Mouse (Mus musculus) intestine, embryonic 16.5 days (tissue): ENCODE measurements around the gene Slc9a9. TPM values are rescaled to one million over a fixed set of nuclear protein-coding genes. Genes with fewer than 3 reads are reported as not detected.

Experiments
- ATAC-seq: fragments of 200-750 bp; cut with Nextera tagmentation; 2 replicates; pipeline ENCODE4 v1.8.0; 2017; ENCODE audit warnings: moderate TSS enrichment, moderate library complexity
- H3K27ac ChIP-seq: fragments of 300-500 bp; sonication (generic); 2 replicates; pipeline ENCODE4 v1.5.1; 2014; ENCODE audit warnings: mild to moderate bottlenecking, low read length
- H3K27me3 ChIP-seq: fragments of 300-500 bp; sonication (generic); replicated peaks from 2 replicates; pipeline ENCODE4 v1.6.1; 2014; ENCODE audit warnings: low read length, control low read depth, mixed read lengths; ENCODE audit not compliant: control insufficient read depth, insufficient read depth
- H3K36me3 ChIP-seq: fragments of 300-500 bp; sonication (generic); 2 replicates; pipeline ENCODE4 v1.6.1; 2014; ENCODE audit warnings: low read length, control low read depth; ENCODE audit not compliant: control insufficient read depth, insufficient read depth
- H3K4me1 ChIP-seq: fragments of 300-500 bp; sonication (generic); 2 replicates; pipeline ENCODE4 v1.6.1; 2014; ENCODE audit warnings: low read length, control low read depth, mixed read lengths; ENCODE audit not compliant: control insufficient read depth, insufficient read depth
- H3K4me2 ChIP-seq: fragments of 300-500 bp; sonication (generic); 2 replicates; pipeline ENCODE4 v1.6.1; 2014; ENCODE audit warnings: low read depth, low read length, control low read depth
- H3K4me3 ChIP-seq: fragments of 300-500 bp; sonication (generic); 2 replicates; pipeline ENCODE4 v1.5.1; 2014; ENCODE audit warnings: mild to moderate bottlenecking, low read length
- H3K9ac ChIP-seq: fragments of 300-500 bp; sonication (generic); 2 replicates; pipeline ENCODE4 v1.6.1; 2014; ENCODE audit warnings: low read depth, low read length
- H3K9me3 ChIP-seq: fragments of 300-500 bp; sonication (generic); 2 replicates; pipeline ENCODE4 v1.6.1; 2016; ENCODE audit warnings: low read length, control low read depth; ENCODE audit not compliant: control insufficient read depth
- WGBS: fragments of 180-500 bp; shearing (Covaris S2); extraction: QIAGEN DNeasy Blood & Tissue Kit; methylation state at CpG from one replicate; pipeline ENCODE4 v1.1.7; 2014; 5-methylcytosine and 5-hydroxymethylcytosine counted together
- polyA plus RNA-seq: library from polyadenylated mRNA; unstranded; fragments of >200 nt; fragmentation: Nextera tagmentation; extraction: Ambion mirVana; gene quantifications from 2 replicates; pipeline ENCODE4 v1.2.1, GENCODE M21; 2015

The Slc9a9 gene
- polyA plus RNA-seq, 1 experiment from 2014 or later = 2.3 TPM

DNA sequence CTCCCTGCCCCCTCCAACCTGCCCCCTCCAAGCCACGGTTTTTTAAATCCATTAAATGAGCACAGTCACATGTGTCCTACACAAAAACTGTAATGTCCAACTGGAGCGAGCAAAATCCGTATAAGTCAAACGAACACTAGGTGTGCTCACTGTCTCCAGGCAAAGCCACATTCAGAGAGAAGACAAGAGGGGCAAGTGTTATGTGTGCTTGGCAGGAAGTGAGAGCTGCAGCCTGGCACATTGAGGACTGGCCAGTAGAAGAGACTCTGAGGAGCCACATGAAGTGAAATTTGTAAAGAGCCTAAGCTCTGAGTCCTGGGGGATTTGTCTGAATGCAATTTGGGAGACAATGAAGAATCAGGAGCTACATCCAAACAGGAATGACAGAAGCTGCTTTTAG is 481.3 kb downstream of the Slc9a9 start:
- H3K9me3 ChIP-seq = no peaks in the 10 kb centered on the region
- H3K4me2 ChIP-seq = no peak overlapping the region
- WGBS = 71% methylated on average over 4 of the region's 4 CpGs
- H3K27ac ChIP-seq = no peak overlapping the region
- no peaks in the 10 kb centered on the region for H3K27me3 ChIP-seq
- H3K4me3 ChIP-seq = no peak overlapping the region
- ATAC-seq = no peak
- H3K4me1 ChIP-seq = no peaks in the 10 kb centered on the region
- H3K9ac ChIP-seq = no peak overlapping the region
- H3K36me3 ChIP-seq = no peaks in the 10 kb centered on the region

DNA sequence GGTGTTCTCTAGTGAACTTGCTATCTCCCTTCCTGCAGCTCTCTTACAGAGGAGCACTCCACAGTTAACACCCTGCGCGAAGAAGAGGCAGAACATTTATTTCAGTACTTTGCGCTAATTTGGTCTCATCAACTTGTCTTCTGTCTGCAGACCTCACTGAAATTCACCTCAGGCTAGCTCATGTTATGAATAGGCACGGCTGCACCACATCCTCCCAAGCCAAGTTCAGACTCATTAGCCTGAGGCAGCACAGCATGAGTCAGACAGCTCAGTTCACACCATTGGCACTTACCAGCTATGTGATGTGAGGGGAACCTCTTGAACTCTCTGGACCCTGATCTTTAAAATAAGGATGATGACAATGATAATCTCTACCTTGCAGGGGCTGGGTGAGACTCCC is 482.0 kb downstream of the Slc9a9 start:
- H3K9ac ChIP-seq = no peak overlapping the region
- no peak overlapping the region for H3K4me2 ChIP-seq
- H3K4me3 ChIP-seq = no peak overlapping the region
- no peaks in the 10 kb centered on the region for H3K27me3 ChIP-seq
- no peak for ATAC-seq
- no peaks in the 10 kb centered on the region for H3K4me1 ChIP-seq
- 71% methylated on average over 4 of the region's 4 CpGs for WGBS
- H3K27ac ChIP-seq = no peak overlapping the region
- no peaks in the 10 kb centered on the region for H3K36me3 ChIP-seq
- no peaks in the 10 kb centered on the region for H3K9me3 ChIP-seq

DNA sequence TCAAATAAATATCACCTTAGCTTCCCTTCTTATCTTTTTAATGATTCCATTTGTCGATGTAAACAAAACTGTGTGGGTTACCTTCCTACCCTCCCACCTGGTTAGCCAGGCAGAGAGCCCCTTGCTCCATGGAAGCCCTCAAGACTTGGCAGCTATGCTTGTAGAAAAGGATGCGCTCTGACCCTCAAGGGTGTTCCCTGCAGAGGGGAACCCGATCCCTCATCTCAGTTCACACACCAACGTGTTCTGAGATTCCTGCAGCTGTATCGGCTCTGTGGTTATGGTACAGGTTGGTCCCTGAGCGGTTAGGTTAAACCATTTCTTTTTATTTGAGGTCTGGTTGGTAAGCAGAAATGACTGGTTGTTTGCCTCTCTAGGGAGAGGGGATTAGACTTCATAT is 484.3 kb downstream of the Slc9a9 start:
- Histone ChIP-seq H3K4me2 (no peak overlapping the region), H3K4me1 (no peaks in the 10 kb centered on the region), H3K27me3 (no peaks in the 10 kb centered on the region), H3K9me3 (no peaks in the 10 kb centered on the region), H3K27ac (no peak overlapping the region), H3K4me3 (no peak overlapping the region), H3K36me3 (no peaks in the 10 kb centered on the region), H3K9ac (no peak overlapping the region)
- ATAC-seq = no peak
- WGBS = 73% methylated on average over 6 of the region's 6 CpGs

DNA sequence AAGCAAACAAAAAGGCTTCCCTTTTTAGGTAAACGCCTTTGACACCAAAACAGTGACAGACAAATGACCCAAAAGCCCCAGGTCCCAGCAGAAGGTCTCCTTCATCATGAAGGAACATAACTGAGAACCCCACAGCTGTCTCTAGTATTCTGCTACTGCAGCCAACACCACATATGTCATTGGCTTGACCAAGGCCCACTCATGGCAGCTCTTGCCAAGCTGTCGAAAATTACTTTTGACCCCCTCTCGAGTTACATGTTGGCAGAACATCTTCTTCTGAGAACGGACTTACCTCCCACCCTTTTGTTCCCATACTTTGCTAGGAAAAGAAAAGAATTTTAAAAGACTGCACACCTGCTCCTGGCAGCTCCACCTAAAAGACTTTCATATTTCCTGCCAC is 488.2 kb downstream of the Slc9a9 start:
- H3K9me3 ChIP-seq = no peaks in the 10 kb centered on the region
- H3K4me2 ChIP-seq = no peak overlapping the region
- ATAC-seq = no peak
- no peak overlapping the region for H3K27ac ChIP-seq
- H3K9ac ChIP-seq = no peak overlapping the region
- H3K36me3 ChIP-seq = no peaks in the 10 kb centered on the region
- no peaks in the 10 kb centered on the region for H3K27me3 ChIP-seq
- no peak overlapping the region for H3K4me3 ChIP-seq
- 65% methylated on average over 4 of the region's 4 CpGs for WGBS
- no peaks in the 10 kb centered on the region for H3K4me1 ChIP-seq

DNA sequence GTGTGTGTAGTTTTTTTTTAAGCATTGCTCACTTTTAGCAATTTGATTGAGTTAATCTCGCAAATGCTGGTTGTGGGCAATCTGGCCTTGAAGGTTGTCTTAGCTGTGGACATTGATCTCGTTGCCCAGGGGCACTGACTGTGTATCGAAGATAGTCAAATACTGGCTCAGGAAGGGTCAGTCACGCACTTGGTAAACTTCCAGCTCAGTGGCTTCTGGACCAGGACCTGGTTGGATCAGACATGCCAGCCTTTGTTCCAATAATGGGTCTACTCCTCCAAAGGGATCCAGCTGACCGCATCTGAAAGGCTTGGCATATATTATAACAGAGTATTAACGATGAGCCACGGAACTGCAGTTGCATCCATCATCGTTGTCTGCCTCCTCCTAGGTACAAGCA is 489.2 kb downstream of the Slc9a9 start:
- no peak for ATAC-seq
- H3K4me3 ChIP-seq = no peak overlapping the region
- H3K27ac ChIP-seq = no peak overlapping the region
- no peaks in the 10 kb centered on the region for H3K4me1 ChIP-seq
- no peaks in the 10 kb centered on the region for H3K9me3 ChIP-seq
- no peaks in the 10 kb centered on the region for H3K27me3 ChIP-seq
- 85% methylated on average over 8 of the region's 8 CpGs for WGBS
- H3K4me2 ChIP-seq = no peak overlapping the region
- no peak overlapping the region for H3K9ac ChIP-seq
- H3K36me3 ChIP-seq = no peaks in the 10 kb centered on the region

DNA sequence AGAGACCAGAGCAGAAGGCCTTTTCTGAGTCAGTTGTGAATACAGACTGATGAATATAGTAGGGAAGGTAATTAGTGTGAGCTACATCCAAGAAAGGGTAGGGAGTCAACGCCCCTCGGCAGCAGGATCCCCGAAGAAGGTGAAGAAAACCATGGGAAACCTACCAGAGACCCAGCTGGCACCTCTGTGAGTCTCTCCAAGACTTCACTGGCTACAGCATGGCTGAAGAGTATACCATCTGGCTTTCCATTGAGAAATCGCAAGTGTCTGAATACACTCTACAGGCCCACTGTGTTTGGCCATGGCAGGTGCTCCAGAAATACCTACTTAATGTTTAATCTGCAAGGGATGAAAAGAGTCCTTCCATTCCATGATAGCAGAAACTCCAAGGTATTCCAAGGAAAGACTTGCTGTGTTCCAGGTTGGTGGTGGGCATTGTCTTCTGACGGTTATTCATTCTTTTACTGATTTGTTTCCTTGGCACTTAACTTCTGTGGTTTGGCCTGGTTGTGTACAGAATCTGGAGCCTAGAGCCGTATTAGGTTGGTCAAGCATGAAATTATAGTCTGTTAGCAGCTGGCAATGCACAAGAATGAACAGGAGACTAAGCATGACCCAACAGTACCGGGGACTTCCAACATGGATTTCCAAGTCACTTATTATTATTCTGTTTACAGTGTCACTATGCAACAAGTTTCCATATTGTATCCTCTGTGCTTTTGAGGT is 491.0 kb downstream of the Slc9a9 start:
- H3K4me2 ChIP-seq = no peak overlapping the region
- no peaks in the 10 kb centered on the region for H3K9me3 ChIP-seq
- no peaks in the 10 kb centered on the region for H3K36me3 ChIP-seq
- 93% methylated on average over 7 of the region's 7 CpGs for WGBS
- no peak overlapping the region for H3K9ac ChIP-seq
- no peaks in the 10 kb centered on the region for H3K27me3 ChIP-seq
- H3K4me1 ChIP-seq = no peaks in the 10 kb centered on the region
- no peak overlapping the region for H3K4me3 ChIP-seq
- no peak overlapping the region for H3K27ac ChIP-seq
- ATAC-seq = no peak

DNA sequence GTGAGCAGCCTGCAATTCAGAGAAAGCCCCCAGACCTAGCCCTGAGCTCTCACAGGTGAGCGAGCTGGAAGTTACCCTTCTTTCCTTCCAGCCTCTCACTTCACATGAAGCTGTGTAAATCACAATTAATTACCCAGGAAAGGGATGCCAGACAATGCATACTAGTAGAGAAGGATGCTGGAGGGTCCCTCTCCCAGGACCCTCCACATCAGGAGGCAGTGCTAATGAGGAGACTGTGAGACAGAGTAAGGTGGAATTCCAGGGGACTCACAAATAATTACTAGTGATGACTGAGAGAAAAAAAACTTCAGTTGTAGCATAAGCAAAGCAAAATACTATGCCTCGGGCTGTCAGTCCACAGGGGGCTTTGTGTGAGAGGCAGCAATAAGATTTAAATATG is 492.0 kb downstream of the Slc9a9 start:
- 72% methylated on average over 2 of the region's 2 CpGs for WGBS
- Histone ChIP-seq H3K9me3 (no peaks in the 10 kb centered on the region), H3K4me1 (no peaks in the 10 kb centered on the region), H3K4me3 (no peak overlapping the region), H3K9ac (no peak overlapping the region), H3K27me3 (no peaks in the 10 kb centered on the region), H3K4me2 (no peak overlapping the region), H3K27ac (no peak overlapping the region), H3K36me3 (no peaks in the 10 kb centered on the region)
- ATAC-seq = no peak

DNA sequence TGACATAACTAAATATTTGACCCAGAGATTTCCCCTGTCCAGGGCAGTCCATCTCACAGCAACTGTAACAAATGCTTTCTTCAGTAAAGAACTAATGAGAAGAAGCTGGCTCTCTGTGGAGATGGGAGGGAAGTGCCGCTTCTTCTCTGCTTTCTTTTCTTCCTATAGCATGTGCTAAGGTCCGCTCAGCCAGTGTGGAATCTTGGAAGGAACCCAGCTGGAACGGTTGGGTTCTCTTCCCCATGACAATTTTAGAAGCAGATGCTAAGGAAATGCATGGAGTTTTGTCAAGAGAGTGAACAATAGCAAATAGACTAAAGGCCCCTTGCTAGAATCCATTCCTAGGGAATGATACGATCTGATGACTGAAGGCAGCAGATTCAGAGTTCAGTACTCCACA is 496.5 kb downstream of the Slc9a9 start:
- no peak overlapping the region for H3K4me3 ChIP-seq
- no peaks in the 10 kb centered on the region for H3K27me3 ChIP-seq
- 72% methylated on average over 4 of the region's 4 CpGs for WGBS
- H3K9ac ChIP-seq = no peak overlapping the region
- H3K9me3 ChIP-seq = no peaks in the 10 kb centered on the region
- no peak for ATAC-seq
- no peaks in the 10 kb centered on the region for H3K4me1 ChIP-seq
- H3K4me2 ChIP-seq = no peak overlapping the region
- no peaks in the 10 kb centered on the region for H3K36me3 ChIP-seq
- no peak overlapping the region for H3K27ac ChIP-seq

DNA sequence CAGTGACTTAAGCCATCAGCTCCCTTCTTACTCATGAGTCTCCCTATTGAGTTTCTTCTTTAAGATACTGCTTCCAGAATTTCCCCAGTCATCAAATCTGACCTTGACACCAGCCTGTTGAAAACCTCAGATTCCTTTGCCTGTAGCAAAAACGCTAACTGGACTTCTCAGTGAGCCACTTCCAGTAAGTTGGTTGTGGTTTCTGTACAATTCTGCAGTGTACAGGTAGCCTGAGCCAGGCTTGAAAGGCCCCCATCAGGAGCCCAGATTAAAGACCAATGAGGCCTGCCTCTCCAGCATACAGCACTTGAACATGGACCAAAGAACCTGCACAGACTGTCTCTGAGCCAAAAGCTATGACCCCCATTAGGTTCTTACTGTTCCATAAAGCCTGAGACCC is 498.1 kb downstream of the Slc9a9 start:
- no peak overlapping the region for H3K4me3 ChIP-seq
- H3K4me2 ChIP-seq = no peak overlapping the region
- WGBS = 82% methylated on average over 1 of the region's 1 CpGs
- ATAC-seq = no peak
- H3K36me3 ChIP-seq = no peaks in the 10 kb centered on the region
- H3K27me3 ChIP-seq = no peaks in the 10 kb centered on the region
- no peak overlapping the region for H3K9ac ChIP-seq
- H3K4me1 ChIP-seq = no peaks in the 10 kb centered on the region
- no peak overlapping the region for H3K27ac ChIP-seq
- H3K9me3 ChIP-seq = no peaks in the 10 kb centered on the region

DNA sequence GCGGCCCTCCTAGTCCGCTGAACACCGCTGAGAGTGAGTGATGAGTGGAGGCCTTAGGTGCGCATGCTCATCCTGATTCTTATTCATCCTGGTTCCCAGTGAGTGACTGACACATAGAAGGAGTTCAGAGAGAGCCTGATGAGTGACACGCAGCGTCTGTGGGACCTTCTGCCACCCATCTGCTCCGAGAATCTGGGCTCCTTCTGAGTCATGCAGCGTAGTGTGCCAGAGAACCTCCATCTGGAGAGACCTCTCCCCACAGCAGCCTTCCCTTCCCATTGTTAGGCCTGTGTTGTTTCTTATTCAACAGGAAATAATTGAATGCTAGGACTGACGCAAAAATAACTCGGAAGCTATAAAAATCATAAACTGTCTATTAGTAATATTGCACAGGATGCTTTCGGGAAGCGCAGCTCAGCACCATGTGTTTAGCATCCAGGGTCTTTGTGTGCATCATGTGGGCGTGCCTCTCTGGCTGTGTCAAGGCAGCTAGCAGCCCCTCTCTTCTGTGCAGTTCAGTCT is 498.8 kb downstream of the Slc9a9 start:
- Histone ChIP-seq H3K4me1 (no peaks in the 10 kb centered on the region), H3K9me3 (no peaks in the 10 kb centered on the region), H3K27me3 (no peaks in the 10 kb centered on the region), H3K4me3 (no peak overlapping the region), H3K4me2 (no peak overlapping the region), H3K27ac (no peak overlapping the region), H3K36me3 (no peaks in the 10 kb centered on the region), H3K9ac (no peak overlapping the region)
- WGBS = 73% methylated on average over 13 of the region's 13 CpGs
- no peak for ATAC-seq
